Mouse (Mus musculus) liver (tissue): ENCODE measurements around the gene Sergef.

Experiments
- DNase-seq: peaks from one replicate; pipeline ENCODE4 v3.0.0-alpha.2; 2020; ENCODE audit warnings: mixed read lengths

Gene Sergef

GRCm38 (mm10) chr7:46492134-46492678 lies 147.4 kb downstream of the Sergef start:
- no peak for DNase-seq

- no peak for DNase-seq
Observed at GRCm38 (mm10) chr7:46487354-46487753, 152.3 kb downstream of the Sergef start.

GRCm38 (mm10) chr7:46486761-46487160 lies 152.8 kb downstream of the Sergef start:
- no peak for DNase-seq

GRCm38 (mm10) chr7:46484223-46484622 lies 155.4 kb downstream of the Sergef start:
- DNase-seq: no peak

GRCm38 (mm10) chr7:46483050-46483449 lies 156.6 kb downstream of the Sergef start:
- DNase-seq: no peak

- no peak for DNase-seq
Observed at GRCm38 (mm10) chr7:46482099-46482531, 157.5 kb downstream of the Sergef start.

- no peak for DNase-seq
Observed at GRCm38 (mm10) chr7:46479793-46480192, 159.8 kb downstream of the Sergef start.

GRCm38 (mm10) chr7:46477456-46477855 lies 162.2 kb downstream of the Sergef start:
- DNase-seq: no peak

- DNase-seq: no peak
Observed at GRCm38 (mm10) chr7:46475464-46475863, 164.1 kb downstream of the Sergef start.

GRCm38 (mm10) chr7:46473141-46473540 lies 166.5 kb downstream of the Sergef start:
- no peak for DNase-seq

- DNase-seq: no peak
Observed at GRCm38 (mm10) chr7:46471054-46471737, 168.4 kb downstream of the Sergef start.

GRCm38 (mm10) chr7:46469542-46469941 lies 170.1 kb downstream of the Sergef start:
- no peak for DNase-seq

GRCm38 (mm10) chr7:46466422-46466981 lies 173.1 kb downstream of the Sergef start:
- no peak for DNase-seq

GRCm38 (mm10) chr7:46463136-46463535 lies 176.5 kb downstream of the Sergef start:
- DNase-seq: no peak

- DNase-seq: no peak
Observed at GRCm38 (mm10) chr7:46462287-46462686, 177.3 kb downstream of the Sergef start.

GRCm38 (mm10) chr7:46459605-46460245 lies 179.9 kb downstream of the Sergef start:
- no peak for DNase-seq

GRCm38 (mm10) chr7:46459200-46459599 lies 180.4 kb downstream of the Sergef start:
- no peak for DNase-seq

- DNase-seq: no peak
Observed at GRCm38 (mm10) chr7:46457889-46458288, 181.7 kb downstream of the Sergef start.

- no peak for DNase-seq
Observed at GRCm38 (mm10) chr7:46453930-46454679, 185.5 kb downstream of the Sergef start.

GRCm38 (mm10) chr7:46448922-46449645 lies 190.5 kb downstream of the Sergef start:
- no peak for DNase-seq

- DNase-seq: no peak
Observed at GRCm38 (mm10) chr7:46447473-46448165, 192.0 kb downstream of the Sergef start.

GRCm38 (mm10) chr7:46445896-46446295 lies 193.7 kb downstream of the Sergef start:
- no peak for DNase-seq
